Mouse (Mus musculus) forebrain, embryonic 13.5 days (tissue): ENCODE data around the gene Zeb2. TPM values are rescaled to one million over a fixed set of nuclear protein-coding genes. Genes with fewer than 3 reads are reported as not detected.

Experiments used
- ATAC-seq: fragments of 200-750 bp; cut with Nextera tagmentation; 2 replicates; pipeline ENCODE4 v1.8.0; 2017
- H3K27ac ChIP-seq: fragments of 300-500 bp; sonication (generic); 2 replicates; pipeline ENCODE4 v1.5.1; 2015; ENCODE audit warnings: inconsistent platforms, mild to moderate bottlenecking, moderate library complexity
- H3K27me3 ChIP-seq: fragments of 300-500 bp; sonication (generic); 2 replicates; pipeline ENCODE4 v1.6.1; 2015; ENCODE audit warnings: mild to moderate bottlenecking, inconsistent platforms
- H3K36me3 ChIP-seq: fragments of 300-500 bp; sonication (generic); 2 replicates; pipeline ENCODE4 v1.6.1; 2015; ENCODE audit warnings: mild to moderate bottlenecking, inconsistent platforms; ENCODE audit not compliant: poor library complexity, severe bottlenecking
- H3K4me1 ChIP-seq: fragments of 300-500 bp; sonication (generic); 2 replicates; pipeline ENCODE4 v1.6.1; 2015; ENCODE audit warnings: inconsistent platforms
- H3K4me2 ChIP-seq: fragments of 300-500 bp; sonication (generic); 2 replicates; pipeline ENCODE4 v1.6.1; 2015; ENCODE audit warnings: inconsistent platforms, mild to moderate bottlenecking, moderate library complexity
- H3K4me3 ChIP-seq: fragments of 300-500 bp; sonication (generic); 2 replicates; pipeline ENCODE4 v1.5.1; 2015; ENCODE audit warnings: mild to moderate bottlenecking, inconsistent platforms
- H3K9ac ChIP-seq: fragments of 300-500 bp; sonication (generic); 2 replicates; pipeline ENCODE4 v1.6.1; 2015; ENCODE audit warnings: mild to moderate bottlenecking, inconsistent platforms
- H3K9me3 ChIP-seq: fragments of 300-500 bp; sonication (generic); replicated peaks from 2 replicates; pipeline ENCODE4 v1.6.1; 2016; ENCODE audit warnings: inconsistent platforms
- WGBS: fragments of 180-500 bp; shearing (Covaris S2); methylation state at CpG from one replicate; pipeline ENCODE4 v1.1.7; 2015; 5-methylcytosine and 5-hydroxymethylcytosine counted together
- polyA plus RNA-seq: library from polyadenylated mRNA; unstranded; fragments of >200 nt; fragmentation: Nextera tagmentation; extraction: Ambion mirVana; gene quantifications from 2 replicates; pipeline ENCODE4 v1.2.1, GENCODE M21; 2015

Gene Zeb2
- polyA plus RNA-seq, 1 experiment from 2014 or later = 85.4 TPM

DNA sequence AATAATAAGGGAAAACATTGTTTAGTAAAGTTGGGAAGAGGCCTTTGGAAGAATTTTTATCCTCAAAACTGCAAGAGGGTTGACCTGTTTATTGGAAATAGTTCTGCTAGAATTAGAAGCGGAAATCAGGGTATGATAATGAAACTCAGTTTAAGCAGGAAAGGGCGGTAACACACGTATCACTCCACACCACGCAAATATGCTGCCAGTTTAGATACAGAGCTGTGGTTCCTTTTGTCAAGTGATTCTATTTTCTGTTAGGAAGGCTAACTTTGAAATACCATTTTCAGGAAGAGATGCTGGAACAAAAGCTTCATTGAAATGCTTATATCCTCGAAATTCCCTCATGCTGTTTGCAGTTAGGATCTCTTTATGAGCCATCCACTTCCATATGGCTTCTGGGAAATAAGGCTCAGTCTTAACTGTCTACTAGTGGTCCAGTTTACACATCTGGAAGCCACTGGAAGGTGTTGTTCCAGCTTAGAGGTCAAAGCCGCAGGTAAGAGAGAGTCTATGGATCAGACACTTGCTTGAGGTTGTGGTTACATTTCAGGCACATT lies 147.0 kb downstream of the Zeb2 start:
- Histone ChIP-seq H3K9ac (no peak overlapping the region), H3K4me2 (no peak overlapping the region), H3K36me3 (no peaks in the 10 kb centered on the region), H3K4me1 (no peaks in the 10 kb centered on the region), H3K4me3 (no peak overlapping the region), H3K27ac (no peak overlapping the region), H3K27me3 (no peaks in the 10 kb centered on the region), H3K9me3 (no peaks in the 10 kb centered on the region)
- ATAC-seq = no peak
- WGBS = 92% methylated on average over 6 of the region's 6 CpGs

GRCm38 (mm10) chr2:44969640-44970039 lies 147.6 kb downstream of the Zeb2 start:
- H3K9ac ChIP-seq = no peak overlapping the region
- no peak overlapping the region for H3K4me2 ChIP-seq
- no peaks in the 10 kb centered on the region for H3K4me1 ChIP-seq
- H3K4me3 ChIP-seq = no peak overlapping the region
- no peaks in the 10 kb centered on the region for H3K27me3 ChIP-seq
- H3K36me3 ChIP-seq = no peaks in the 10 kb centered on the region
- 98% methylated on average over 1 of the region's 1 CpGs for WGBS
- no peak overlapping the region for H3K27ac ChIP-seq
- no peaks in the 10 kb centered on the region for H3K9me3 ChIP-seq
- no peak for ATAC-seq

- no peak overlapping the region for H3K9ac ChIP-seq
- H3K9me3 ChIP-seq = no peaks in the 10 kb centered on the region
- H3K36me3 ChIP-seq = no peaks in the 10 kb centered on the region
- no peaks in the 10 kb centered on the region for H3K27me3 ChIP-seq
- H3K4me1 ChIP-seq = no peaks in the 10 kb centered on the region
- H3K27ac ChIP-seq = no peak overlapping the region
- H3K4me2 ChIP-seq = no peak overlapping the region
- no peak for ATAC-seq
- WGBS = 69% methylated on average over 2 of the region's 2 CpGs
- H3K4me3 ChIP-seq = no peak overlapping the region
Observed at GRCm38 (mm10) chr2:44969226-44969625, 148.0 kb downstream of the Zeb2 start.

DNA sequence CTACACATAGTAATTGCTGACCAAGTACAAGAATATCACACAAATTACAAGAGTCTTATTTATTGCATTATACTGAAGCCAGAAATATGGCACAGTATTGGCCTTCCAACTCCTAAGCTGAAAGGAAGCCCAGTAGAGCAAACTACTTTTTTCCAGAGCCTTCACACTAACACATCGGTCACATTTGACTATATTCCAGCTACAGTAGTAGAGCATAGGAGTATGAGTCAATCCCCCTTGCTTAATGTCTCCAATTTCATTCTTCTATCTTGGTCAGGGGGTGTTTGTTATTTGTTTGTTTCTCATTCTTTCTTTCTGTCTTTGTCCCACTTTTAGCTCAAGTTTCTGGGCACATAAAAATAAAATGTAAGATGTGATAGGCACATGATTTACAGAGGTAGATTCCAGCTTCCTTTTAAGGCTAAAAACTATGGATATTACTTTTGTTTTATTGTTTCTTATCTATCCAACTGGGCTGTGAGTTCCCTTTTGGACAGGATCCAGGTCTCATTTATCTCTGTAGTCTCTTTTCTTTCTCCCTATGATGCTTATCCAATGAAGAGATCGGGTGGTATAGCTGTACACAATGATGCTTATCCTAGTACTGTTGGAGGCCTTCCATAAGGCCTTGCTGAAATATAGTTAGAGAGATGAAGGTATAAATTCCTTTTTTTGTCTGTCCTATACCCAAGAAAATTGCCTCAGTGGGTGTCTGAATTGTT lies 151.2 kb downstream of the Zeb2 start:
- ATAC-seq = no peak
- Histone ChIP-seq H3K9me3 (no peaks in the 10 kb centered on the region), H3K4me2 (no peak overlapping the region), H3K4me1 (no peaks in the 10 kb centered on the region), H3K36me3 (no peaks in the 10 kb centered on the region), H3K4me3 (no peak overlapping the region), H3K27me3 (no peaks in the 10 kb centered on the region), H3K9ac (no peak overlapping the region), H3K27ac (no peak overlapping the region)
- 83% methylated on average over 2 of the region's 2 CpGs for WGBS

DNA sequence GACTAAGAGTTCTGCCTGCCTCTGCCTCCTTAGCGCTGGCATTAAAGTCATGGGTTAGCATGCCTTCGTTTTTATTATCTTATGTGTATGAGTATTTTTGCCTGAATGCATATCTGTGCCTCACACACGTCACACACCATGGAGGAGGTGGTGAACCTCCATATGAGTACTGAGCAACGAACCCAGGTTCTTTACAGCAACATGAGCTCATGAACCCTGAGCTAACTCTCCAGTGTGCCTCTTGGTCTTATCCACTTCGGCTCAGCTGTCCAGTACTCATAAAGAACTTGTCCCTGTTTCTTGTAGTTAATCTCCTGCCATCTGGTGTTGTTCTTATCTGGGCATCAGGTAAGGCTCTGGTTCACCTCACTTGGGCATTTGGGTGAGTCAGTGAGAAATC lies 154.6 kb downstream of the Zeb2 start:
- ATAC-seq = no peak
- H3K4me1 ChIP-seq = no peaks in the 10 kb centered on the region
- H3K4me2 ChIP-seq = no peak overlapping the region
- no peak overlapping the region for H3K9ac ChIP-seq
- H3K36me3 ChIP-seq = no peaks in the 10 kb centered on the region
- no peaks in the 10 kb centered on the region for H3K9me3 ChIP-seq
- WGBS = 90% methylated on average over 5 of the region's 5 CpGs
- no peaks in the 10 kb centered on the region for H3K27me3 ChIP-seq
- H3K27ac ChIP-seq = no peak overlapping the region
- no peak overlapping the region for H3K4me3 ChIP-seq

DNA sequence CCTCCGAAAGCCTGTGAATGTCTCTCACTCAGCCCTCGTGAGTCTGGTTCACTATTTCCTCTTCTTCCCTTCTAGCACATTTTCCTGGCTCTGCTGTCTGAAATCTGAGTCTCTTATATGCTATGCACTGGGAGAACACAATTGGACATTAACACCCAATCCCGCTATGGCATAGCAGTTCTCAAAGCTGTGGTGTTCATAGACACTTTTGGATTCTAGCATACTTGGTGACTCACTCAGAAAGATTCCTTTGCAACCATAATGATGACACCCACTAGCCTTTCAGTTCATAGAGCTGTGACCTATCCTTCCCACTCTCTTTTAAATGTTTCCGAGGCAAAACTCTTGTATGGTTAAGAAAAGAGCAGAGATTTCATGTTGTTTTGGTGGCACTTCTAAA lies 156.0 kb downstream of the Zeb2 start:
- no peak overlapping the region for H3K27ac ChIP-seq
- H3K27me3 ChIP-seq = no peaks in the 10 kb centered on the region
- 89% methylated on average over 4 of the region's 4 CpGs for WGBS
- no peaks in the 10 kb centered on the region for H3K9me3 ChIP-seq
- no peak overlapping the region for H3K9ac ChIP-seq
- no peak overlapping the region for H3K4me3 ChIP-seq
- H3K4me1 ChIP-seq = no peaks in the 10 kb centered on the region
- H3K4me2 ChIP-seq = no peak overlapping the region
- ATAC-seq = no peak
- H3K36me3 ChIP-seq = no peaks in the 10 kb centered on the region

DNA sequence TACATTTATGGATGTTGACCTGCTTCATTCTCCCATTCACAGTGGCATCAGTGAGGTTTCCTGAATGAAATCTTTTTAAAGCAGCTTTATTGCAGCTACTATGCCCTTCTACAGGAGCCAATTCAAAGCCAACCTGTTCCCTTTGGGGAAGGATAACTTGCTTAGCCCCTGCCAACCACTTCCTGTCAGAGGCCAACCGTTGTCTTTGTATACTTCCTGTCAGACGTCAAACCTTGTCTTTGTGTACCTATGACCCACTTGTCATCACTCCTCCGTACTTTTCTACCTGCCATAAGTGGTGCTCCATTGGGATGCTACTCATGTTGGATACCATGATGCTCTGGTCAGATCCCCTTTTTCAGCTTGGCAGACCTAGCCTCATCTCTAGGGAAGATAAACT lies 156.6 kb downstream of the Zeb2 start:
- ATAC-seq = no peak

DNA sequence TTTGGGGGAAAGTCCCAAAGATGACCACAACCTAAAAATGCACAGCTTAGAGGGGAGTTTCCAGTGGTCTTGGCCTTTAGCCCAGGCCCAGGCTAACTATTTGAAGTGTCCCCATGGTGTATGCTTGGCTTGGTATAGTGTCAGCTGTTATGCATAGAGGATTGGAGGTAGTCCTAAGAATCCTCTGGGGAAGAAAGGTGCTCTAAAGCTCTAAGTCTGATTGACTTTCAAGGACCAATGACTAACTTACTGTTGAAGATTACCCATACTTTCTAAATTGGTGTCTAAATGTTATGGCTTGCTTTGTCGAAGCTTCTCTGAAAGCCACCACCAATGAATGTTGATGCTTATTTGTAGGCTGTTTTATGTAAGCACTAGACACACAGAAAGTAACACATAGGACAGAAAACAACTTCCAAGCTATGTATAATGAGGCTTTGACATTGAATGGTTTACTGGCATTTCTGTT lies 159.8 kb downstream of the Zeb2 start:
- no peaks in the 10 kb centered on the region for H3K4me1 ChIP-seq
- H3K27ac ChIP-seq = no peak overlapping the region
- WGBS = 83% methylated on average over 1 of the region's 1 CpGs
- H3K4me2 ChIP-seq = no peak overlapping the region
- no peaks in the 10 kb centered on the region for H3K27me3 ChIP-seq
- H3K4me3 ChIP-seq = no peak overlapping the region
- H3K36me3 ChIP-seq = no peaks in the 10 kb centered on the region
- no peak overlapping the region for H3K9ac ChIP-seq
- no peak for ATAC-seq
- H3K9me3 ChIP-seq = no peaks in the 10 kb centered on the region

More for the DNA sequence above, 156.6 kb downstream of the Zeb2 start:
- H3K4me2 ChIP-seq = no peak overlapping the region
- no peaks in the 10 kb centered on the region for H3K36me3 ChIP-seq
- no peak overlapping the region for H3K9ac ChIP-seq
- no peaks in the 10 kb centered on the region for H3K27me3 ChIP-seq
- 94% methylated on average over 3 of the region's 3 CpGs for WGBS
- no peaks in the 10 kb centered on the region for H3K4me1 ChIP-seq
- no peak overlapping the region for H3K27ac ChIP-seq
- no peak overlapping the region for H3K4me3 ChIP-seq
- no peaks in the 10 kb centered on the region for H3K9me3 ChIP-seq

DNA sequence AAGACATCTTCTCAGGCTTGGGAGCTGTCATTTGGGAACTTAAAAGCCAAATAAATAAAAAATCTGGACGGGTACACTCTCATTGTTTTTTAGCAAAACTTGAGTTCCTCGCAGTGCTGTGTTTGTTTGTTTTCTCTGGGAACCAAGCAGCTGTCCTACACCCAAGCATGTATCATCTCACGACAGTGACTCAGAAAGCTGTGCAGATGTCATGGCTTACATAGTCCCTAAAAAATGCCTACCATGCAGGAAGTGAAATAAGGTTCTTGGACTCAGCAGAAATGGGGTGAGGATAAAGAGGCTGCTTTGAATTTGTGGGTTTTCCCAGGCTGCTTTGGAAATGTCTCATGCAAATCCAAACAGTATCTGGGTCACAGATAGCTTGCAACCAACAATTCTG lies 161.0 kb downstream of the Zeb2 start:
- H3K9me3 ChIP-seq = no peaks in the 10 kb centered on the region
- 78% methylated on average over 3 of the region's 3 CpGs for WGBS
- H3K4me1 ChIP-seq = no peaks in the 10 kb centered on the region
- no peaks in the 10 kb centered on the region for H3K36me3 ChIP-seq
- ATAC-seq = no peak
- H3K9ac ChIP-seq = no peak overlapping the region
- H3K4me2 ChIP-seq = no peak overlapping the region
- no peaks in the 10 kb centered on the region for H3K27me3 ChIP-seq
- H3K27ac ChIP-seq = no peak overlapping the region
- H3K4me3 ChIP-seq = no peak overlapping the region

DNA sequence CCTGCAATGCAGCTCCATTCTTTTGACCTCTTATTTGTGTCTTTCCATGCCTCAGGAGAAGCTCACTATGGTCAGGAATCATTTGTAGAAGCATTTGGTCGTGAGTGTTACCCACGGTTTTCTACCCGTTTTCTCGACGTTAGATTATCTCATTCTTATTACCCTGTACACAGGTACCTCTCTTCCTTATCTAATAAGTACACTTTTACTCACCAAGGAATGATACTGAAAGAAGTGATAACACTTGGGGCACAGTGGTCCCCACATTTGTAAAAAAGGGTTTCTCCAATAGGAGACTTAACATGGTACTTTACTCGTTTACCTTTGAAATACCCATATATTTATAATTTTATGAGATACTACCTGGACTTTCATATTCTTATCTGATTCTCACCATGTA lies 161.7 kb downstream of the Zeb2 start:
- 93% methylated on average over 6 of the region's 6 CpGs for WGBS

DNA sequence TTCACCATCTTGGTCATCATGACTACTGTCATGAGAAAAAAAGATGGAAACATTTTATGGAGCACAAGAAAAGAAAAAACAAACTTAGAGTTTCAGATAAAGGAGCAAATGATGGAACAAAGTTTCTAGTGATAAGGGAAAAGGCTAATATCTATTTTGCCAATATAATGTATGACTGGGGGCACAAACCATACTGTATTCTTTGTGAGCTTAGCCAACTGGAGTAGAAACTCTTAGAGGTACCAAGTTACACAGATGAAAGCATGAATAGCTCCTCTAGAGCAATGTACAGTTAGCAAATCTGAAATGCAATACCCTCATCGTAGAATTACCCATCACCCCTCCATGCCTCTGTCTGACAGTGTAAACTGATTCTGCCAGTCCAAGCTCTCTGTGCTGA lies 163.0 kb downstream of the Zeb2 start:
- H3K4me1 ChIP-seq = no peaks in the 10 kb centered on the region
- H3K4me3 ChIP-seq = no peak overlapping the region
- H3K9me3 ChIP-seq = no peaks in the 10 kb centered on the region
- no peak for ATAC-seq
- 90% methylated on average over 1 of the region's 1 CpGs for WGBS
- H3K27ac ChIP-seq = no peak overlapping the region
- H3K27me3 ChIP-seq = no peaks in the 10 kb centered on the region
- no peak overlapping the region for H3K9ac ChIP-seq
- H3K36me3 ChIP-seq = no peaks in the 10 kb centered on the region
- H3K4me2 ChIP-seq = no peak overlapping the region

More for the DNA sequence above, 161.7 kb downstream of the Zeb2 start:
- no peak for ATAC-seq
- H3K4me1 ChIP-seq = no peaks in the 10 kb centered on the region
- no peaks in the 10 kb centered on the region for H3K9me3 ChIP-seq
- H3K36me3 ChIP-seq = no peaks in the 10 kb centered on the region
- no peak overlapping the region for H3K27ac ChIP-seq
- no peak overlapping the region for H3K9ac ChIP-seq
- no peak overlapping the region for H3K4me2 ChIP-seq
- no peaks in the 10 kb centered on the region for H3K27me3 ChIP-seq
- H3K4me3 ChIP-seq = no peak overlapping the region

GRCm38 (mm10) chr2:44952830-44953422 lies 164.3 kb downstream of the Zeb2 start:
- 43% methylated on average over 6 of the region's 6 CpGs for WGBS
- ATAC-seq = no peak
- no peaks in the 10 kb centered on the region for H3K36me3 ChIP-seq
- H3K27me3 ChIP-seq = no peaks in the 10 kb centered on the region
- no peak overlapping the region for H3K4me2 ChIP-seq
- H3K4me1 ChIP-seq = no peaks in the 10 kb centered on the region
- no peaks in the 10 kb centered on the region for H3K9me3 ChIP-seq
- no peak overlapping the region for H3K27ac ChIP-seq
- H3K4me3 ChIP-seq = no peak overlapping the region
- no peak overlapping the region for H3K9ac ChIP-seq
